Mouse (Mus musculus) forebrain, embryonic 11.5 days (tissue): Measurements from ENCODE around the gene BC048679. TPM values are rescaled to one million over a fixed set of nuclear protein-coding genes. Genes with fewer than 3 reads are reported as not detected.
A peak's percentile ranks its signal among the peaks of the same experiment; 100 is the strongest.

Source experiments
- ATAC-seq: fragments of 200-750 bp; cut with Nextera tagmentation; replicated peaks from 2 replicates; pipeline ENCODE4 v1.8.0; 2017; ENCODE audit warnings: moderate TSS enrichment; ENCODE audit not compliant: low FRiP score
- DNase-seq: peaks from one replicate; pipeline ENCODE4 v3.0.0-alpha.2; 2017; ENCODE audit warnings: low spot score
- H3K27ac ChIP-seq: fragments of 300-500 bp; sonication (generic); 2 replicates; pipeline ENCODE4 v1.5.1; 2014; ENCODE audit warnings: low read depth, low read length
- H3K27me3 ChIP-seq: fragments of 300-500 bp; sonication (generic); 2 replicates; pipeline ENCODE4 v1.6.1; 2014; ENCODE audit warnings: mild to moderate bottlenecking, low read length, mixed read lengths; ENCODE audit not compliant: control insufficient read depth, insufficient read depth
- H3K36me3 ChIP-seq: fragments of 300-500 bp; sonication (generic); 2 replicates; pipeline ENCODE4 v1.6.1; 2014; ENCODE audit warnings: mild to moderate bottlenecking, low read length, moderate library complexity, mixed read lengths; ENCODE audit not compliant: control insufficient read depth, insufficient read depth
- H3K4me1 ChIP-seq: fragments of 300-500 bp; sonication (generic); replicated peaks from 2 replicates; pipeline ENCODE4 v1.6.1; 2014; ENCODE audit warnings: low read length, mixed read lengths; ENCODE audit not compliant: control insufficient read depth, insufficient read depth
- H3K4me2 ChIP-seq: fragments of 300-500 bp; sonication (generic); 2 replicates; pipeline ENCODE4 v1.6.1; 2014; ENCODE audit warnings: low read depth, mild to moderate bottlenecking, low read length, moderate library complexity, mixed read lengths; ENCODE audit not compliant: severe bottlenecking
- H3K4me3 ChIP-seq: fragments of 300-500 bp; sonication (generic); 2 replicates; pipeline ENCODE4 v1.5.1; 2014; ENCODE audit warnings: low read depth, low read length
- H3K9ac ChIP-seq: fragments of 300-500 bp; sonication (generic); 2 replicates; pipeline ENCODE4 v1.6.1; 2014; ENCODE audit warnings: low read length
- H3K9me3 ChIP-seq: fragments of 300-500 bp; sonication (generic); 2 replicates; pipeline ENCODE4 v1.6.1; 2016; ENCODE audit warnings: low read length, mixed read lengths; ENCODE audit not compliant: control insufficient read depth
- WGBS: fragments of 180-500 bp; shearing (Covaris S2); extraction: QIAGEN DNeasy Blood & Tissue Kit; methylation state at CpG from one replicate; pipeline ENCODE4 v1.1.7; 2014; 5-methylcytosine and 5-hydroxymethylcytosine counted together
- polyA plus RNA-seq: library from polyadenylated mRNA; unstranded; fragments of >200 nt; fragmentation: Nextera tagmentation; extraction: Ambion mirVana; gene quantifications from 2 replicates; pipeline ENCODE4 v1.2.1, GENCODE M21; 2014

Gene BC048679
- polyA plus RNA-seq, 1 experiment from 2014 or later = not detected

GRCm38 (mm10) chr7:81528918-81529317 is 30.8 kb upstream of the BC048679 start:
- no peak overlapping the region for H3K4me3 ChIP-seq
- H3K4me2 ChIP-seq = no peak overlapping the region
- ATAC-seq = no peak
- 95% methylated on average over 8 of the region's 8 CpGs for WGBS
- no peaks in the 10 kb centered on the region for H3K27me3 ChIP-seq
- H3K36me3 ChIP-seq = peaks cover 13% of the 10 kb centered on the region; the same call in 1 of the 2 replicates
- no peak overlapping the region for H3K27ac ChIP-seq
- peaks cover 1% of the 10 kb centered on the region for H3K9me3 ChIP-seq
- peaks cover 4% of the 10 kb centered on the region for H3K4me1 ChIP-seq
- H3K9ac ChIP-seq = no peak overlapping the region
- DNase-seq = no peak

- Histone ChIP-seq H3K4me1 (peaks cover 7% of the 10 kb centered on the region), H3K27ac (peak overlapping the region; percentile 90), H3K9ac (peak overlapping the region; percentile 86), H3K27me3 (no peaks in the 10 kb centered on the region), H3K36me3 (no peaks in the 10 kb centered on the region; the same call in 1 of the 2 replicates), H3K4me2 (peak overlapping the region; percentile 90), H3K4me3 (peak overlapping the region; percentile 68), H3K9me3 (no peaks in the 10 kb centered on the region)
- DNase-seq (no peak), ATAC-seq (peak; percentile 34; the same call in 1 of the 2 replicates)
- 11% methylated on average over 13 of the region's 13 CpGs for WGBS
These were observed 25.6 kb upstream of the BC048679 start for GRCm38 (mm10) chr7:81523663-81524017.

GRCm38 (mm10) chr7:81523008-81523662 is 25.1 kb upstream of the BC048679 start:
- Histone ChIP-seq H3K9ac (peak overlapping the region; percentile 86), H3K4me1 (peaks cover 7% of the 10 kb centered on the region), H3K9me3 (no peaks in the 10 kb centered on the region), H3K36me3 (no peaks in the 10 kb centered on the region; the same call in 1 of the 2 replicates), H3K27me3 (no peaks in the 10 kb centered on the region), H3K4me2 (peak overlapping the region; percentile 90), H3K4me3 (peak overlapping the region; percentile 68), H3K27ac (peak overlapping the region; percentile 90)
- under 1% methylated on average over 31 of the region's 31 CpGs for WGBS
- peak; percentile 97 for ATAC-seq
- DNase-seq = peak; percentile 97

GRCm38 (mm10) chr7:81516154-81517030 is 18.3 kb upstream of the BC048679 start:
- Histone ChIP-seq H3K4me2 (no peak overlapping the region), H3K27me3 (no peaks in the 10 kb centered on the region), H3K9me3 (no peaks in the 10 kb centered on the region), H3K27ac (no peak overlapping the region), H3K4me1 (no peaks in the 10 kb centered on the region), H3K36me3 (no peaks in the 10 kb centered on the region), H3K4me3 (no peak overlapping the region), H3K9ac (no peak overlapping the region)
- WGBS = 77% methylated on average over 6 of the region's 6 CpGs
- DNase-seq = no peak
- no peak for ATAC-seq

GRCm38 (mm10) chr7:81514906-81515590 is 17.0 kb upstream of the BC048679 start:
- H3K36me3 ChIP-seq = no peaks in the 10 kb centered on the region
- H3K27me3 ChIP-seq = no peaks in the 10 kb centered on the region
- no peaks in the 10 kb centered on the region for H3K4me1 ChIP-seq
- no peak for DNase-seq
- H3K9me3 ChIP-seq = no peaks in the 10 kb centered on the region
- H3K9ac ChIP-seq = no peak overlapping the region
- H3K27ac ChIP-seq = no peak overlapping the region
- H3K4me3 ChIP-seq = no peak overlapping the region
- 57% methylated on average over 13 of the region's 13 CpGs for whole genome bisulfite sequencing
- H3K4me2 ChIP-seq = no peak overlapping the region
- ATAC-seq = no peak

GRCm38 (mm10) chr7:81501050-81501449 is 3.0 kb upstream of the BC048679 start:
- Histone ChIP-seq H3K36me3 (no peaks in the 10 kb centered on the region), H3K27me3 (no peaks in the 10 kb centered on the region), H3K4me1 (peaks cover 4% of the 10 kb centered on the region; the same call in 1 of the 2 replicates), H3K9ac (no peak overlapping the region), H3K4me2 (no peak overlapping the region), H3K9me3 (no peaks in the 10 kb centered on the region), H3K27ac (no peak overlapping the region), H3K4me3 (no peak overlapping the region)
- no peak for DNase-seq
- no peak for ATAC-seq
- WGBS = 85% methylated on average over 2 of the region's 2 CpGs

GRCm38 (mm10) chr7:81497171-81497570 is 910 bp downstream of the BC048679 start:
- DNase-seq = no peak
- no peak overlapping the region for H3K4me3 ChIP-seq

GRCm38 (mm10) chr7:81493331-81494021 is 4.6 kb downstream of the BC048679 start, which contains the start of gene Ap3b2:
Gene Ap3b2 (minus strand): TSS chr7:81493925.
- DNase-seq (peak; percentile 86), ATAC-seq (peak; percentile 87)
- Histone ChIP-seq H3K27me3 (peaks cover 5% of the 10 kb centered on the region; the same call in 1 of the 2 replicates), H3K4me1 (peaks cover 10% of the 10 kb centered on the region), H3K27ac (peak within 1 kb of the TSS; percentile 83), H3K9ac (peak within 1 kb of the TSS; percentile 74), H3K4me3 (peak within 1 kb of the TSS; percentile 60), H3K36me3 (no peaks in the 10 kb centered on the region), H3K9me3 (no peaks in the 10 kb centered on the region), H3K4me2 (peak within 1 kb of the TSS; percentile 87)
- under 1% methylated on average over 57 of the region's 57 CpGs for WGBS

More at GRCm38 (mm10) chr7:81497171-81497570, 910 bp downstream of the BC048679 start:
- WGBS = 11% methylated on average over 6 of the region's 6 CpGs
- Histone ChIP-seq H3K27ac (no peak overlapping the region), H3K36me3 (no peaks in the 10 kb centered on the region), H3K9ac (no peak overlapping the region), H3K27me3 (peaks cover 5% of the 10 kb centered on the region; the same call in 1 of the 2 replicates), H3K9me3 (no peaks in the 10 kb centered on the region), H3K4me2 (no peak overlapping the region), H3K4me1 (peaks cover 10% of the 10 kb centered on the region)
- ATAC-seq = no peak
